Mouse (Mus musculus) bone marrow, adult 2 months (tissue): ENCODE results near the gene Pcx. TPM values are rescaled to one million over a fixed set of nuclear protein-coding genes. Genes with fewer than 3 reads are reported as not detected.
A peak's percentile ranks its signal among the peaks of the same experiment; 100 is the strongest.

Experiments
- H3K27ac ChIP-seq: fragments of 200-500 bp; 2 replicates; pipeline ENCODE4 v1.5.1; 2012; ENCODE audit warnings: low read depth, mild to moderate bottlenecking, control low read depth, inconsistent platforms, low read length; ENCODE audit not compliant: control insufficient read depth, poor library complexity, insufficient read depth
- H3K4me1 ChIP-seq: fragments of 200-500 bp; 2 replicates; pipeline ENCODE4 v1.6.1; 2011; ENCODE audit warnings: low read length; ENCODE audit not compliant: control insufficient read depth, insufficient read depth
- H3K4me3 ChIP-seq: fragments of 200-500 bp; replicated peaks from 2 replicates; pipeline ENCODE3; 2011; ENCODE audit warnings: mild to moderate bottlenecking, low read depth, low read length, control low read depth; ENCODE audit not compliant: control insufficient read depth
- CTCF ChIP-seq: fragments of 200-500 bp; IDR thresholded peaks from 2 replicates; pipeline ENCODE4 v1.5.1; 2011; ENCODE audit warnings: low read length, control low read depth; ENCODE audit not compliant: control insufficient read depth, insufficient read depth
- POLR2A ChIP-seq: fragments of 200-500 bp; IDR thresholded peaks from 2 replicates; pipeline ENCODE4 v1.6.1; 2011; ENCODE audit warnings: low read depth, mild to moderate bottlenecking, control low read depth, low read length, borderline replicate concordance; ENCODE audit not compliant: control insufficient read depth
- WGBS: fragments of 180-500 bp; shearing (Covaris S2); methylation state at CpG from one replicate; pipeline ENCODE4 v1.1.7; 2018; 5-methylcytosine and 5-hydroxymethylcytosine counted together
- polyA plus RNA-seq: library from polyadenylated mRNA; stranded (reverse); fragments of >200 nt; gene quantifications from 2 replicates; pipeline ENCODE4 v1.2.4, GENCODE M21; 2011; ENCODE audit warnings: low replicate concordance; ENCODE audit not compliant: missing spikeins, insufficient read depth, insufficient read length

Pcx gene
- polyA plus RNA-seq, 1 experiment: 8.7 TPM

DNA sequence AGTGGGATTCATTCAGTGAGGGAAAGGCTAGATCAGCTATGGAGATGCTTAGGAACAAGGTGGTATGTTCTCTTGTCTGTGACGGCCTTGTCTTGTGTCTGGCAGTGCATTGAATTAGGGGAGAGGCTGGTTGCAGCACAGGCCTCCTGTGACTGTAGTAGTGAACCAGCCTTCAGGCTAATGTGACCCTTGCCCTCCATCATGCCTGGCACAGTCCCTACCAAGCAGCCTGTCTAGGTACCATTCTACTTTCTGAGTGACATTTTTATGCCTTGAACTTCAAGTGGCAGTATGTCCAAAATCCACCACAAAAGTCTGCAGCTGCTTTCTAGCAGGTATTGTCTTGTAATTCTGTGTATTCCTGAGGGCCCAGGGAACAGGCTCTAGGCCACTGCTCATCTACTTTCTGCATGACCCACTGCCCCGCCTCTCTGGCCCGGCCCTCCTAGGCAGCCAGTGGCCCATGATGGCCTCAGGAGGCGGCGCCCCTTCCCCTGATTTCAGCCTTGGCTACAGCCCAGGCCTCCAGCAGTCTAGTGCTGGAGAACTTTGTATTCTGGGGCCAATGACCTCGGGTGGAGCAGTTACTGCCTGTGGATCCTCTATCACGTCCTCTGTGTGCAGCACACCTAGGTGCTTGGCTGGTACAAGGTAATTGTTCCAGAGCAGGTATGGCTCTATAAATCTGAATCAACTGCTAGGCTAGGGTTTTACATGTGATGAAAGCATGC, 83.7 kb downstream of the Pcx start:
- Histone ChIP-seq H3K4me3 (no peak overlapping the region), H3K27ac (no peak overlapping the region), H3K4me1 (no peaks in the 10 kb centered on the region)
- WGBS: 71% methylated on average over 7 of the region's 7 CpGs
- no peak for TF ChIP-seq POLR2A
- TF ChIP-seq CTCF: no peak

DNA sequence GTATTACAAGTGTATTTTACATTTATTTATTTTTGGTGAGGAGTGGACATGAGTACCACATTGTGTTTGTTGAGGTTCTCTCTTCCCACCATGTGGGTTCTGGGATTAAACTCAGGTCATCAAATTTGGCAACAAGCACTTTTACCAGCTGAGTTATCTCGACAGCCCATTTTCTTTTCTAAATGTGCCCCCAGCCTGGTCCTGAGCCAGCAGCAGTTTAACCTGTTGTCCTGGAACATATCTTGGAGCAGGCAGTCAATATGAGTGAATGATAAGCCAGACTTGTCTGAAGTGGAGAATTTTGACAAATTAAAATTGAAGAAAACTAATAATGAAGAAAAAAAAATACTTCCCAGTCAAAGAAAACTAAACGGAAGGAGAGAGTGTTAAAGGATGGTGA, 85.8 kb downstream of the Pcx start:
- Histone ChIP-seq H3K4me1 (no peaks in the 10 kb centered on the region), H3K27ac (no peak overlapping the region), H3K4me3 (no peak overlapping the region)
- no peak for TF ChIP-seq POLR2A
- no peak for TF ChIP-seq CTCF
- 76% methylated on average over 2 of the region's 2 CpGs for WGBS

DNA sequence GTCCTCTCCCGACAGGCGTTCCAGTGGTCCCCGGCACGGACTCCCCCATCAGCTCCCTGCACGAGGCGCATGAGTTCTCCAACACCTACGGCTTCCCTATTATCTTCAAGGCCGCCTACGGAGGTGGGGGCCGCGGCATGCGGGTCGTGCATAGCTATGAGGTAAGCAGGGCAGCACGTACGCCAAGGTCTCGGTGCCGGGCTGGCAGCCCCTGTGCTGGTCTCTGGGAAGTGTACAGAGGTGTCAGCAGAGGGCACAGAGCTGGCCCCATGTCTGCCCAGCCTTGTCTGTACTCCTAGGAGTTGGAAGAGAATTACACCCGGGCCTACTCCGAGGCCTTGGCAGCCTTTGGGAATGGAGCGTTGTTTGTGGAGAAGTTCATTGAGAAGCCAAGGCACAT, 92.2 kb downstream of the Pcx start:
- H3K27ac ChIP-seq: no peak overlapping the region
- H3K4me1 ChIP-seq: no peaks in the 10 kb centered on the region
- 92% methylated on average over 20 of the region's 20 CpGs for WGBS
- no peak for TF ChIP-seq CTCF
- TF ChIP-seq POLR2A: no peak
- no peak overlapping the region for H3K4me3 ChIP-seq

DNA sequence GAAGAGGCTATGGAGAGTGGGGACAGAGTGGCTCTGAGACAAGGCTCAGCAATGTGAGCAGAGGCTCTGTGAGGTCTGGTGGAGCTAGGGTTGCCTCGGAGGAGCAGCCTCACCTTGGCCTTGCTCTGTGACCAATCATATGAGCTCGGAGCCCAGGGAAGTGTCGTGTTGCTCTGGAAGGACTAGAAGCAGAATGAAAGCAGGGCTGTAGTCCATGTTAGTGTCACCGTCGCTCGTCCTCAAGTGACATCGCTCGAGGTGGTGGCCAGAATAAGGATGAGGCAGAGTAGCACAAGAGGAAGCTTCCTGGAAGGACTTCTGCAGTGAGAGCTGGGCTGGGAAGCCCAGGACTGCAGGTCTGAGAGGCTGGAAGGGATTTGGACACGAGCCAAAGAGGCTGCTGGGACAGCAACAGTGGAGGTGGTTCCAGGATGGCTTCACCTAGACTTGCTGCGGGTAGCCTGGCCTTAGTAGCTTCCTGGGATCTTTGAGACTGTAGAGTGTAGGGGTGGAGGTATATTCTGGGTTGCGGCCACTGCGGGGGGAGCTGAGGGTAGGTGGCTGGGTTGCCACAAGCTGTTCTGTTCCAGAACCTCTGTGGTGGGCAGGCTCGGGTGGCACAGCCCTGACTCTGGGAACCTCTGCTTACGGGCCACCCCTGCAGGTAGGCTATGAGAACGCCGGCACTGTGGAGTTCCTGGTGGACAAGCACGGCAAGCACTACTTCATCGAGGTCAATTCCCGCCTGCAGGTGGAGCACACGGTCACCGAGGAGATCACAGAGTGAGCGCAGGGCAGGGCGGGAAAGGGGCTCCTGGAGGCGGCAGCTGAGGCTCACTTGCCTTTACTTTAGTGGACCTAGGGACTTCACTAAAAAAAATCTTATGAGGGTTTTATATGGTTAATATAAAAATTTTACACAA, 93.8 kb downstream of the Pcx start:
- TF ChIP-seq CTCF: peak; percentile 39; the same call in 1 of the 2 replicates
- no peak for TF ChIP-seq POLR2A
- Histone ChIP-seq H3K4me3 (no peak overlapping the region), H3K27ac (no peak overlapping the region), H3K4me1 (no peaks in the 10 kb centered on the region)
- WGBS: 33% methylated on average over 24 of the region's 24 CpGs

DNA sequence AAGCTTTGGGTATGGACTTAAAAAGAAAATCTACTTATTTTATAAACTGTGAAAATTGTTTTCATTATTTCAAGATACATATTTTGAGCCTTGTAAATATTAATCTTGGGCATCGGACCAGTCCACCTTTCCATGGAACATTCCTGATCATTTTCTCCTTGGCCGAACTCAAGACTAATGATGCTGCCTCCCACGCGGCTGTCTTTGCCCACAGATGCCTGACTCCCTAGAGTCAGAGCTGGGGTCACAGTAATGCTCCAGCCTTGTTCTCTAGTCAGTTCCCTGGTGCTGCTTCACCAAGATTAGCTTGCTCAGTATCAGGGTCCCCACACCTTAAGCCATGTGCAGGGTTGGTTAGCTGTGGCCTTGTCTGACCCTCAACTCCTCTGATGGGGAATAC, 95.4 kb downstream of the Pcx start:
- TF ChIP-seq CTCF: no peak
- no peak for TF ChIP-seq POLR2A
- H3K4me3 ChIP-seq: no peak overlapping the region
- WGBS: 87% methylated on average over 4 of the region's 4 CpGs
- no peak overlapping the region for H3K27ac ChIP-seq
- no peaks in the 10 kb centered on the region for H3K4me1 ChIP-seq

DNA sequence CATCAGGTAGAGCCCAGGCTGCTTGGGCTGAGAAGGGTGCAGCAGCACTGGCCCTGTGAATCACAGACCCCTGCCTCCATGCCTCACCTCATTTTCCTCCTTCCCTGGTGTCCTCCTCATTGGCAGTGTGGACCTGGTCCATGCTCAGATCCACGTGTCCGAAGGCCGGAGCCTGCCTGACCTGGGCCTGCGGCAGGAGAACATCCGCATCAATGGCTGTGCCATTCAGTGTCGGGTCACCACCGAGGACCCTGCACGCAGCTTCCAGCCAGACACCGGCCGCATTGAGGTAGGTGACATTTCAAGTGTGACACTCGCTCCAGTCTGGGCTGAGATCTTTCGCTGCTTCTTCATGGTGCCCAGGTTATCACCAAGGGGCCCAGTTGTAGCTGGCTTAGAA, 97.1 kb downstream of the Pcx start:
- H3K4me1 ChIP-seq: no peaks in the 10 kb centered on the region
- WGBS: 90% methylated on average over 12 of the region's 12 CpGs
- no peak overlapping the region for H3K4me3 ChIP-seq
- H3K27ac ChIP-seq: no peak overlapping the region
- TF ChIP-seq POLR2A: no peak
- no peak for TF ChIP-seq CTCF

DNA sequence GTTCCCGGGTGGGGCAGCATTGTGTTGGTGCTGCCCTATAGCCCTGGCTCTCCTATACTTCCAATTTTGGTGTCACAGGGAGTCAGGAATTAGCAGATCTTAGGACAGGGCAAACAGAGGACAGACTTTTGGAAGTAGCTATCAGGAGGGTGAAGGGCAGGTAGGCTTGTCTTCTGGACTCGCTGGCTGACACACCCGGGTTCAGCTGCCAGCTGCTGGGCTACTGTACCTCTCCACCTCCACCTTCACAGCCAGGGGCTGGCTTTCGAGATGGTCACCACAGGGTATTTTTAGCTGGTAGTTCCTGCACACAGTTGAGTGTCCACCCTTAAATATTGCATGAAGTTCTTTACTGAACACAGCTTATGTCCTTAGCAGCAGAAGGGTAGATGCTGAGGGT, 98.2 kb downstream of the Pcx start:
- TF ChIP-seq CTCF: no peak
- TF ChIP-seq POLR2A: no peak
- WGBS: 80% methylated on average over 4 of the region's 4 CpGs
- Histone ChIP-seq H3K4me3 (no peak overlapping the region), H3K27ac (no peak overlapping the region), H3K4me1 (no peaks in the 10 kb centered on the region)

DNA sequence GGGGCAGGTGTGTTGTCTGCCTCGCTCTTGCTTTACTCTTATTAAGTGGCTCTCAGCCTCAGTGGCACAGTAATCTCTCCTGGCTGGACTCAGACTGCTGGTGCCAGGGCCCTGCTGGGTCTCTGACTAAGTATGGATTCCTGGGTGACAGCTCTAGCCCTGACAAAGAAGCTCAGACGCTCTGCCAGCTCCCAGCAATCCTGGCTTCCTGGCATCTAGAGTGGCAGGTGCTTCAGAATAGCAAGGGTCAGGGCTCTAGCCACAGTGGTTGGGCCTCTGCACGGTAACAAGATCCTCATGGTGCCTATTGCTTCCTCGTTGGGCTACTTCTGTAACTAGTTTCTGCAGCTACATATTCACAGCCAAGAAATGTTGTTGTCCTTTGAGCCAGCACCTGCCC, 99.8 kb downstream of the Pcx start:
- Histone ChIP-seq H3K4me1 (no peaks in the 10 kb centered on the region), H3K27ac (no peak overlapping the region), H3K4me3 (no peak overlapping the region)
- no peak for TF ChIP-seq POLR2A
- 59% methylated on average over 4 of the region's 4 CpGs for WGBS
